Mouse (Mus musculus): ENCODE data around the gene Wdr91. TPM values are rescaled to one million over a fixed set of nuclear protein-coding genes. Genes with fewer than 3 reads are reported as not detected.
A peak's percentile ranks its signal among the peaks of the same experiment; 100 is the strongest.

Wdr91 gene
- polyA plus RNA-seq, 1 experiment = 30.4 TPM

DNA sequence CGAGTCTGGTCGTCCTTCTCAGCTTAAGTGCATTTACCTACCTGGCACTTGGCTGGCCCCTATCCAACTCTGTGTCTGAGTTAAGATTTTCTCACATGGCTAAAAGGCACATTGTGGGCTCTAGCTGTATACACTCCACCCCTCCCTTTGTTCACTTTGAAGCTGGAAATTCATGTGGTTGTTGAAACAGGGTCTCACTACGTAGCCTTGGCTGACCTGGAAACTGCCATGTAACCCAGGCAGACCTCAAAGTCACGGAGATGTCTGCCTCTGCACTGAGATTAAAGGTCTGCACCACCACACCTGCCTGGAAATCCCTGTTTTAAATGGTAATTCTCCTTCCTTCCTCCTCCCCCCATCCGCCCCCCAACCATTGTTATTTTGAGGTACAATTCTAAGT lies 32.8 kb upstream of the Wdr91 start:
- no peak overlapping the region for H3K4me3 ChIP-seq (replicated peaks; ENCODE audit: extremely low read depth, low read depth, low read length)
- no peaks in the 10 kb centered on the region for H3K4me1 ChIP-seq (ENCODE audit: control insufficient read depth, insufficient read depth, low read length)
- 58% methylated on average over 5 of the region's 5 CpGs for WGBS
- no peak for DNase-seq
- no peak for TF ChIP-seq POLR2A (IDR thresholded peaks at IDR 0.05; ENCODE audit: borderline replicate concordance, extremely low read depth, low read depth, low read length)
- no peak for TF ChIP-seq CTCF (IDR thresholded peaks at IDR 0.05; ENCODE audit: insufficient read depth, low read length)

DNA sequence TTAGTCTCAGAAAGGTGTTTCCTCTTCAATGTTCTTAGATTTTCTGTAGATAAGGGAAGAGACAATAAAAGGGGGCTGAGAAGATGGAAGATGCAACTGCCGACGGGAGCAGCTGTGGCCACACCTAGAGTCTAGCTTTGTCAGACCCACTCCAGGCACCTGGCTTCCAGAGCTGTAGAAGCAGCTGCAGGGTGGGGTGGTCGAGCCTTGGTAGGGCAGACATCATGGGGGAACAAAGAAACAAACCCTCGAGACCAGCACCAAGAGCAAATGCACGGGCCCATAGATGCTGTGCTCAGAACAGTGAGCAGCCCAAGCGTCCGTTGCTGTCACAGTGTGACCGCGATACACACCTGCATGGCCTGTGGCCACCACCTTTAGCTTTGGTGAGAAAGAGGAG lies 31.8 kb upstream of the Wdr91 start:
- Histone ChIP-seq H3K4me1 (ENCODE audit: control insufficient read depth, insufficient read depth, low read length) (no peaks in the 10 kb centered on the region), H3K4me3 (replicated peaks; ENCODE audit: extremely low read depth, low read depth, low read length) (no peak overlapping the region)
- 84% methylated on average over 9 of the region's 9 CpGs for WGBS
- no peak for DNase-seq
- no peak for TF ChIP-seq POLR2A (IDR thresholded peaks at IDR 0.05; ENCODE audit: borderline replicate concordance, extremely low read depth, low read depth, low read length)
- TF ChIP-seq CTCF (IDR thresholded peaks at IDR 0.05; ENCODE audit: insufficient read depth, low read length) = no peak

DNA sequence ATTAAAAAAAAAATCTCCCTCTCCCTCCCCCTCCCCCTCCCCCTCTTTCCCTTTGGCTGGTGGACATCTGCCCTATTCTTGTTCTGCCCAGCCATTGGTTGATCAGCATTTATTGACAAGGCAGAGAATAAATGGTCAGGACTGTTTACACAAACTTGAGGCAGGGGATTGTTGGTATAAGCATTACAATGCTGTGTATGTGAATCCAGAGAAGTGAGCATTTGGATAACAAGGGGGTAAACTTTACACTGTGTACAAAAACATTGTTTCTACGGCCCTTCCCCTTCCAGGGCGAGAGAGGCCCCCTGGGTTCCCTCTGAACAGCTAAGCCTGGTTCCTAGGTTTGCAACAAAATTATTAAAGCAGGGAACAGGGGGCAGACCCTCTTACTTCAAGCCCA lies 30.8 kb upstream of the Wdr91 start:
- H3K4me1 ChIP-seq (ENCODE audit: control insufficient read depth, insufficient read depth, low read length) = no peaks in the 10 kb centered on the region
- DNase-seq = no peak
- TF ChIP-seq CTCF (IDR thresholded peaks at IDR 0.05; ENCODE audit: insufficient read depth, low read length) (no peak), POLR2A (IDR thresholded peaks at IDR 0.05; ENCODE audit: borderline replicate concordance, extremely low read depth, low read depth, low read length) (no peak)
- H3K4me3 ChIP-seq (replicated peaks; ENCODE audit: extremely low read depth, low read depth, low read length) = no peak overlapping the region
- 72% methylated on average over 2 of the region's 2 CpGs for WGBS

DNA sequence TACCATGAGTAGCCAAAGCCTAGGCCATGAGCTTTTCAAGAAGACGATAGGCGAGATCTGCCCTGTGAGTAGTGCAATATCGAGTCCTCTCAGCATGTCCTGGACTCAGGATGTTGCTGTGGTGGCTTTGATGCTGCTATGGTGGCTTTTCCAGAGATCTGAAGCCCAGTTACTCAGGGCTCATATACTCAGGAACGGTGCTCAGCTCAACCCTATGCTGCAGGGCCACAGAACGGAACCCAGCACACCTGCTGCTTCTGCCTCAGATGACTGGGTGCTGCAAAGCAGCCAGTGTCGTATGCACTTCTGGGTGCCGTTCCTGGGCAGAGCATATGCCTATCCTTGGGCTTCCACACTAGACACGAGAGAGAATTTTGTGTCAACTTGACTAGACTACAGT lies 28.8 kb upstream of the Wdr91 start:
- WGBS = 87% methylated on average over 8 of the region's 8 CpGs
- Histone ChIP-seq H3K4me1 (ENCODE audit: control insufficient read depth, insufficient read depth, low read length) (no peaks in the 10 kb centered on the region), H3K4me3 (replicated peaks; ENCODE audit: extremely low read depth, low read depth, low read length) (no peak overlapping the region)
- no peak for DNase-seq
- TF ChIP-seq POLR2A (IDR thresholded peaks at IDR 0.05; ENCODE audit: borderline replicate concordance, extremely low read depth, low read depth, low read length) (no peak), CTCF (IDR thresholded peaks at IDR 0.05; ENCODE audit: insufficient read depth, low read length) (no peak)

DNA sequence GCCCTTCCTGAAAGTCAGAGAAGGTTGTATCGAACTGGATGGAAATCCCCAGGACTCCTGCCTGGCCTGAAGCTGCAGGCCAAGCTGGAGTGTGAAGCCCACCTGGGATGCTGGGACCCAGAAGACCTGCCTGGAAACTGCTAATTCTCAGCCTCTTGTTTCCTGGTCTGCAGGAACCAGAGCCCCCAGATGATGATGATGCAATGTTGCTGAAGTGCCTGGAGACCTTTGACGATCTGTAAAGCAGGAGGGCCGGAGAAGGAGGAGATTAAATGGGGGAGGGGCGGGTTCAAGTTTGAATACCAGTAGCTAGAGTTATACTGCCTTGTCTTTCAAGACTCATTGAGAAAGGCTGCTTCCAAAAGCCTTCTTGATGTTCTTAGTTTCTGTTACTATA lies 28.3 kb upstream of the Wdr91 start:
- Histone ChIP-seq H3K4me3 (replicated peaks; ENCODE audit: extremely low read depth, low read depth, low read length) (no peak overlapping the region), H3K4me1 (ENCODE audit: control insufficient read depth, insufficient read depth, low read length) (no peaks in the 10 kb centered on the region)
- 32% methylated on average over 4 of the region's 4 CpGs for WGBS
- TF ChIP-seq POLR2A (IDR thresholded peaks at IDR 0.05; ENCODE audit: borderline replicate concordance, extremely low read depth, low read depth, low read length) = no peak
- TF ChIP-seq CTCF (IDR thresholded peaks at IDR 0.05; ENCODE audit: insufficient read depth, low read length) = no peak
- DNase-seq = no peak

- no peaks in the 10 kb centered on the region for H3K4me1 ChIP-seq (ENCODE audit: control insufficient read depth, insufficient read depth, low read length)
- TF ChIP-seq CTCF (IDR thresholded peaks at IDR 0.05; ENCODE audit: insufficient read depth, low read length) (no peak), POLR2A (IDR thresholded peaks at IDR 0.05; ENCODE audit: borderline replicate concordance, extremely low read depth, low read depth, low read length) (no peak)
- WGBS = 34% methylated on average over 7 of the region's 7 CpGs
- no peak overlapping the region for H3K4me3 ChIP-seq (replicated peaks; ENCODE audit: extremely low read depth, low read depth, low read length)
- DNase-seq = no peak
These were observed 27.7 kb upstream of the Wdr91 start for GRCm38 (mm10) chr6:34938280-34938928.

- no peak for DNase-seq
- no peak overlapping the region for H3K4me3 ChIP-seq (replicated peaks; ENCODE audit: extremely low read depth, low read depth, low read length)
- TF ChIP-seq CTCF (IDR thresholded peaks at IDR 0.05; ENCODE audit: insufficient read depth, low read length) (no peak), POLR2A (IDR thresholded peaks at IDR 0.05; ENCODE audit: borderline replicate concordance, extremely low read depth, low read depth, low read length) (no peak)
- no peaks in the 10 kb centered on the region for H3K4me1 ChIP-seq (ENCODE audit: control insufficient read depth, insufficient read depth, low read length)
- 71% methylated on average over 5 of the region's 5 CpGs for WGBS
These were observed 26.1 kb upstream of the Wdr91 start for GRCm38 (mm10) chr6:34936743-34937142.

DNA sequence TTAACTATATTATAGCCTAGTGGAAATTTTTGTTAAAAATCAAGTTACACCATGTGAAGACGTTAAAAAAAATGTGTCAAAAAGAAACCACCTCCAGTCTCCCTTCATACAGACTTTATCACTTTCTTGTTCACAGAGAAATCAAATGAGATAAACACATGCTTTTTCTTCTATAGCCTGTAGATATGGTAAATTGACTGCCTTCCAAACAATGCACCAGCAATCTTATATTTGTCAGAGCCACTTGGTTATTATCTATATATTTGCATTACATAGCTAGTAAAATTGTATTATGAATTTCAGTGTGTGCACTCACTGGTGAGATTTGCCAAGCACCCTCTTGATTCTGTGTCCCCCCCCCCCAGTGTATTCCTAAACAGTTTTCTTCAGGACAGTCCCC lies 22.0 kb upstream of the Wdr91 start:
- no peak for TF ChIP-seq POLR2A (IDR thresholded peaks at IDR 0.05; ENCODE audit: borderline replicate concordance, extremely low read depth, low read depth, low read length)
- WGBS = 86% methylated on average over 1 of the region's 1 CpGs
- no peaks in the 10 kb centered on the region for H3K4me1 ChIP-seq (ENCODE audit: control insufficient read depth, insufficient read depth, low read length)
- no peak overlapping the region for H3K4me3 ChIP-seq (replicated peaks; ENCODE audit: extremely low read depth, low read depth, low read length)
- no peak for DNase-seq

- WGBS = 94% methylated on average over 8 of the region's 8 CpGs
- no peak for TF ChIP-seq POLR2A (IDR thresholded peaks at IDR 0.05; ENCODE audit: borderline replicate concordance, extremely low read depth, low read depth, low read length)
- no peak for TF ChIP-seq CTCF (IDR thresholded peaks at IDR 0.05; ENCODE audit: insufficient read depth, low read length)
- Histone ChIP-seq H3K4me3 (replicated peaks; ENCODE audit: extremely low read depth, low read depth, low read length) (no peak overlapping the region), H3K4me1 (ENCODE audit: control insufficient read depth, insufficient read depth, low read length) (no peaks in the 10 kb centered on the region)
- DNase-seq = no peak
These were observed 16.9 kb upstream of the Wdr91 start for GRCm38 (mm10) chr6:34927594-34927993.

- TF ChIP-seq POLR2A (IDR thresholded peaks at IDR 0.05; ENCODE audit: borderline replicate concordance, extremely low read depth, low read depth, low read length) (no peak), CTCF (IDR thresholded peaks at IDR 0.05; ENCODE audit: insufficient read depth, low read length) (peak; percentile 92)
- Histone ChIP-seq H3K4me3 (replicated peaks; ENCODE audit: extremely low read depth, low read depth, low read length) (no peak overlapping the region), H3K4me1 (ENCODE audit: control insufficient read depth, insufficient read depth, low read length) (no peaks in the 10 kb centered on the region)
- 38% methylated on average over 4 of the region's 4 CpGs for WGBS
- peak; percentile 68 for DNase-seq
These were observed 16.5 kb upstream of the Wdr91 start for GRCm38 (mm10) chr6:34927156-34927555.

Data from lung, adult 2 months (tissue).